Mouse (Mus musculus): ENCODE measurements at regions not wholly inside any gene's neighbourhood (a gene's known extent, or its start where the extent isn't known, plus 50 kb on each side); places are given as distances from the start of the nearest gene placed in this dataset.

GRCm38 (mm10) chr12:106478381-106478781 is 468.4 kb downstream of the Vrk1 start:
- no peak for TF ChIP-seq CTCF (IDR thresholded peaks at IDR 0.05; ENCODE audit: low read depth)
- TF ChIP-seq EP300 (IDR thresholded peaks at IDR 0.05; ENCODE audit: low read depth), result no peak

All from liver, postnatal 0 days (tissue).